Mouse (Mus musculus): Measurements from ENCODE around the gene Gtf2a2. TPM values are rescaled to one million over a fixed set of nuclear protein-coding genes. Genes with fewer than 3 reads are reported as not detected.
"Not testable (repeated sequence)": the region's sequence is repeated elsewhere in the genome, so short reads cannot be mapped to it uniquely, and the experiment has no call there.

The Gtf2a2 gene
- total and polyA plus RNA-seq, 2 experiments from 2014 or later = 84.2 to 239 TPM

DNA sequence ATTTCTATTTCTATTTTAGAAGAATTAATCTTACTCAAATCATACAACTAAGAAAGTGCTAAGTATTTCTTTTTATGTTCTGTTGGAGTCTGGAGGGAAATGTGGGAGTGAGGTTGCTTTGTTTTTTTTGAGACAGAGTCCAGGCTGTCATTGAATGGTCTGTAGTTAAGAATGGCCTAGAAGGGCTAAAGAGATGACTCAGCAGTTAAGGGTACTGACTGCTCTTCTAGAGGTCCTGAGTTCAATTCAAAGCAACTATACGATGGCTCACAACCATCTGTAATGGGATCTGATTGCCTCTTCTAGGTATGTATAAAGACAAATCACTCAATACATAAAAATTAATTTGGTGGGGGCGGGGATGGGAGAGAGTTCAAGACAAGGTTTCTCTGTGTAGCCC lies 3.3 kb downstream of the Gtf2a2 start:
- Histone ChIP-seq H3K27ac (no peak overlapping the region), H3K27me3 (ENCODE audit: insufficient read depth, low read length) (no peaks in the 10 kb centered on the region), H3K4me1 (ENCODE audit: insufficient read depth, low read length) (peaks cover 9% of the 10 kb centered on the region; the same call in 1 of the 2 replicates), H3K4me2 (ENCODE audit: low read depth, low read length) (no peak overlapping the region), H3K9me3 (ENCODE audit: low read length) (no peaks in the 10 kb centered on the region), H3K9ac (replicated peaks; ENCODE audit: low read length) (no peak overlapping the region), H3K4me3 (ENCODE audit: low read length) (no peak overlapping the region), H3K36me3 (ENCODE audit: insufficient read depth, low read length) (peaks cover 3% of the 10 kb centered on the region)
- ATAC-seq (no peak), DNase-seq (ENCODE audit: low spot score) (no peak)
- 95% methylated on average over 2 of the region's 2 CpGs for WGBS
- TF ChIP-seq CTCF (IDR thresholded peaks at IDR 0.05; ENCODE audit: low read depth) = no peak

DNA sequence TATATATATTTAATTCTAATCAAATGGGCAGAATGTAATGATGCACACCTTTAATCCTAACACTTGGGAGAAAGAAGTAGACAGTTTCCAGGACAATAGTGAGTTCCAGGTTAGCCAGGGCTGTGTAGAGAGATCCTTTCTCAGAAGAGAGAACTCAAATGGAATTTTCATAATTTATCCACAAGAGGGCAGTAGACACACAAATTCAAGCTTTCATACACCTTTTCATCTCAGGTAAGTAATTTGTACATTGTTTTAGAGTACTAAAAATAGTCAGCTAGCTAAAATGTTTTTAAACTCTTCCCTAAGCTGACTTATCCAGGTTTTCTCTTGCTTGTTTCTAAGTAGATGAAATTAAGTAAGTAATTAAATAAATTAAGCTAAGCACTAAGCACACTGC lies 6.5 kb downstream of the Gtf2a2 start:
- DNase-seq (ENCODE audit: low spot score) (peak; percentile 52), ATAC-seq (no peak)
- Histone ChIP-seq H3K4me2 (ENCODE audit: low read depth, low read length) (no peak overlapping the region), H3K4me1 (ENCODE audit: insufficient read depth, low read length) (0 out of 2 replicates have a peak, but pooled peaks cover under 1% of the 10 kb centered on the region), H3K4me3 (ENCODE audit: low read length) (no peak overlapping the region), H3K36me3 (ENCODE audit: insufficient read depth, low read length) (peaks cover 3% of the 10 kb centered on the region), H3K27ac (no peak overlapping the region), H3K27me3 (ENCODE audit: insufficient read depth, low read length) (no peaks in the 10 kb centered on the region), H3K9me3 (ENCODE audit: low read length) (no peaks in the 10 kb centered on the region), H3K9ac (replicated peaks; ENCODE audit: low read length) (no peak overlapping the region)
- peak; percentile 64 for TF ChIP-seq CTCF (IDR thresholded peaks at IDR 0.05; ENCODE audit: low read depth)

DNA sequence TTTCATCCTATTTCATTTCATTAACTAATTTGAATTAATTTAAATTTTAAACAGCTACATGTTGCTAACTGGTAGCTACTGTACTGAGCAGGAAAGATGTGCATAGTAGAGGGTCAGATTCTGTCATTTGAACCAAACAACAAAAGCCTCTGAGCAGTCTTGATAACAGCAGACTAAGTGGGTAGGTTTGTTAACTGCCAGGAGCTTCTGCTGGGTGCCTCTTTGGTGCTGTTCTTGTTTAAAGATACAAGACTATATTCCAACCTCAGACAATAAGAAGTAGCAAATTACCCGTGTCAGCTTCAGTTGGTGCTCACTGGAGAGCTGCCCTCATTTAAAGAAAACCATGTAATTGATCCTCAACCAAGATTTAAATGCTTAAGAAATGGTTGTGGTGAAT lies 9.3 kb downstream of the Gtf2a2 start:
- Histone ChIP-seq H3K9ac (replicated peaks; ENCODE audit: low read length) (no peak overlapping the region), H3K27me3 (ENCODE audit: insufficient read depth, low read length) (no peaks in the 10 kb centered on the region), H3K27ac (no peak overlapping the region), H3K4me1 (ENCODE audit: insufficient read depth, low read length) (no peaks in the 10 kb centered on the region), H3K9me3 (ENCODE audit: low read length) (no peaks in the 10 kb centered on the region), H3K36me3 (ENCODE audit: insufficient read depth, low read length) (peaks cover 3% of the 10 kb centered on the region), H3K4me2 (ENCODE audit: low read depth, low read length) (no peak overlapping the region), H3K4me3 (ENCODE audit: low read length) (no peak overlapping the region)
- ATAC-seq = no peak
- WGBS = 67% methylated on average over 1 of the region's 1 CpGs
- TF ChIP-seq CTCF (IDR thresholded peaks at IDR 0.05; ENCODE audit: low read depth) = no peak
- DNase-seq (ENCODE audit: low spot score) = no peak

DNA sequence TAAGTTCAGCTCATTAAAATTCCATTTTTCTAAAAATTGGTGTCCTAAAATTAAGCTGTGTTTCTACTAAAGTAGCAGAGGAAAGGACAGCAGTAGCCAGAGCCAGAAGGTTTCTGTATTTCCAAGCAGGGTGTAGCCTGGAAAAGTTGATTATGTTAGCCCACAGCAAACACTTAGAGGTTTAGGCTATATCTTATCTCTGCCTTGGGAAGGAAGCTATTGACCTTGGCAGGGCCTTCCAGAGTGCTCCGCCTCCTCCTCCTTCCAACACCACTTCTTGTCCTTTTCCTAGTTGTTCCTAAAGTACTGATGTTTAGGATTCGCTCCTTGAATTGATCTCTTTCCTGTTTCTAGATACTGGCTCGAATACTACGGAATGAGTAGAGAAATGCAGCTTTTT lies 9.7 kb downstream of the Gtf2a2 start:
- Histone ChIP-seq H3K27me3 (ENCODE audit: insufficient read depth, low read length) (no peaks in the 10 kb centered on the region), H3K4me1 (ENCODE audit: insufficient read depth, low read length) (no peaks in the 10 kb centered on the region), H3K27ac (no peak overlapping the region), H3K9me3 (ENCODE audit: low read length) (no peaks in the 10 kb centered on the region), H3K4me3 (ENCODE audit: low read length) (no peak overlapping the region), H3K4me2 (ENCODE audit: low read depth, low read length) (no peak overlapping the region), H3K9ac (replicated peaks; ENCODE audit: low read length) (no peak overlapping the region), H3K36me3 (ENCODE audit: insufficient read depth, low read length) (peaks cover 3% of the 10 kb centered on the region)
- DNase-seq (ENCODE audit: low spot score) = no peak
- 95% methylated on average over 4 of the region's 4 CpGs for WGBS
- no peak for ATAC-seq
- no peak for TF ChIP-seq CTCF (IDR thresholded peaks at IDR 0.05; ENCODE audit: low read depth)

DNA sequence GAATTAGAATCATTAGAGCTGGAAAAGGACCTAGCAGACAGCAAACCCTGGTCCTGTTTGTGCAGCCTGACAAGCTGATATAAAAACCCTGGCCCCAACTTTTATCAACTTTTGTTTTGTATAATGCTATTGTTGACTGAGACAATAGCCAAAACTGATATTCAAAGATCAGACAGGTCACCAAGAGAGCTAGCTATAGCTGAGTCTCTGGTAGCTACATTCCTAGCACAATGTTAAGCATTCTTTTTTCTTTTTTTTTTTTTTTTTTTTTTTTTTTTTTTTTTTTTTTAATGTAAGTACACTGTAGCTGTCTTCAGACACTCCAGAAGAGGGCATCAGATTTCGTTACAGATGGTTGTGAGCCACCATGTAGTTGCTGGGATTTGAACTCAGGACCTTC lies 11.3 kb downstream of the Gtf2a2 start:
- not testable (repeated sequence) for H3K36me3 ChIP-seq (ENCODE audit: insufficient read depth, low read length); H3K4me3 ChIP-seq (ENCODE audit: low read length); ATAC-seq; H3K9me3 ChIP-seq (ENCODE audit: low read length); DNase-seq (ENCODE audit: low spot score); H3K4me2 ChIP-seq (ENCODE audit: low read depth, low read length); H3K4me1 ChIP-seq (ENCODE audit: insufficient read depth, low read length); H3K27ac ChIP-seq; H3K9ac ChIP-seq (replicated peaks; ENCODE audit: low read length); H3K27me3 ChIP-seq (ENCODE audit: insufficient read depth, low read length)
- 73% methylated on average over 1 of the region's 1 CpGs for WGBS

DNA sequence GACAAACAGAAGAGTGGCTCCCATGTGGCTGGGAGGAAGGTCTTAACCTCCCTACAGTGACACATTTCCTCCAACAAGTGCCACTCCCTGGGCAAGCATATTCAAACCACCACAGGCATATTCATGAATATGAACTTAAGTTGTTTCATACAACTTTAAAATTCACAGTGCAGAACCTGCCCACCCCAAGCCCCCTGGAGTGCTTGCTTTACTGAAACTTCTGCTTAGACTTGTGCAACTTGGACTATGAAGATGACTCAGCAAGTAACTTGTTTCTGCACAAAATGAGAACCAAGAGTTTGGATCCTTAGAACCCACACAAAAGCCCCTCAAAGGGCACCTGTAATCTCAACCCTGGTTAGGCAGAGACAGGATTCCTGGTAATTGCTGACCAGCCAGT lies 12.3 kb downstream of the Gtf2a2 start:
- ATAC-seq (no peak), DNase-seq (ENCODE audit: low spot score) (no peak)
- TF ChIP-seq CTCF (IDR thresholded peaks at IDR 0.05; ENCODE audit: low read depth) = no peak
- Histone ChIP-seq H3K36me3 (ENCODE audit: insufficient read depth, low read length) (peaks cover under 1% of the 10 kb centered on the region; the same call in 1 of the 2 replicates), H3K27me3 (ENCODE audit: insufficient read depth, low read length) (no peaks in the 10 kb centered on the region), H3K27ac (no peak overlapping the region), H3K4me3 (ENCODE audit: low read length) (no peak overlapping the region), H3K4me1 (ENCODE audit: insufficient read depth, low read length) (no peaks in the 10 kb centered on the region), H3K9me3 (ENCODE audit: low read length) (no peaks in the 10 kb centered on the region), H3K4me2 (ENCODE audit: low read depth, low read length) (no peak overlapping the region), H3K9ac (replicated peaks; ENCODE audit: low read length) (no peak overlapping the region)

DNA sequence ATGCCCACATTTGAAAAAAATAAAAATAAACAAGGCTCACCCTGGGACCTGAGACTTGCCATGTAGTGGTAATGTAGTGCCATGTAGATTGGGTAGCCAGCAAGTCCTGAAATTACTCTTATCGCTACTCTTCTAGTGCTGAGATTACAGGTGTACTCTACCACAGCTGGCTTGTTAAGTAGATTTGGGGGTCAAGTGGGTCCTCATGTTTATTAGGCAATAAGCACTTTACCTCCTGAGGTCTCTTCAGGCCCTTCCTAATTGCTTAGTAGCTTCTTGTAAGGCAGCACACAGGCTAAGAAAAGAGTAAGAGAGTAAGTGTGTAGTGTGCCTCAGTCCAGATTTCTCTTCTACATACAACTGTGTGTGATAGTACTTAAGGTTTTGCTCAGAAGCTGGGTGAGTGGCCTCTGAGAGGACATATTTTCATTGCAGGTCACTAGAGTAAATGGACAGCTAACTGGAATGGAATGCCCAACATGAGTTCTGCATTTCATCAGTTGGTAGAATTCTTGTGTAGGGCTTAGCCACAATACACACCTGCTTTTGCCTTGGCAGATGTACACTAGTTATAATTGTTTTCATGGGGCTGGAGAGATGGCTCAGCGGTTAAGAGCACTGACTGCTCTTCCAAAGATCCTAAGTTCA lies 13.1 kb downstream of the Gtf2a2 start:
- H3K4me1 ChIP-seq (ENCODE audit: insufficient read depth, low read length) = no peaks in the 10 kb centered on the region
- H3K9me3 ChIP-seq (ENCODE audit: low read length) = no peaks in the 10 kb centered on the region
- WGBS = 94% methylated on average over 2 of the region's 2 CpGs
- no peak overlapping the region for H3K27ac ChIP-seq
- H3K4me3 ChIP-seq (ENCODE audit: low read length) = no peak overlapping the region
- no peaks in the 10 kb centered on the region for H3K27me3 ChIP-seq (ENCODE audit: insufficient read depth, low read length)
- H3K9ac ChIP-seq (replicated peaks; ENCODE audit: low read length) = no peak overlapping the region
- H3K4me2 ChIP-seq (ENCODE audit: low read depth, low read length) = no peak overlapping the region
- DNase-seq (ENCODE audit: low spot score) (no peak), ATAC-seq (no peak)
- no peaks in the 10 kb centered on the region for H3K36me3 ChIP-seq (ENCODE audit: insufficient read depth, low read length)
- no peak for TF ChIP-seq CTCF (IDR thresholded peaks at IDR 0.05; ENCODE audit: low read depth)

Data from hindbrain, postnatal 0 days (tissue).